Mouse (Mus musculus) G1E (cell line): ENCODE results near the gene Ccar1. TPM values are rescaled to one million over a fixed set of nuclear protein-coding genes. Genes with fewer than 3 reads are reported as not detected.

Source experiments
- ATAC-seq: 2 replicates; pipeline ENCODE4 v1.8.0; 2016; ENCODE audit warnings: mild to moderate bottlenecking; ENCODE audit not compliant: insufficient number of reproducible peaks, poor library complexity, low FRiP score, severe bottlenecking; ENCODE audit errors: extremely low read depth
- DNase-seq: peaks from one replicate; pipeline ENCODE4 v3.0.0; 2012; ENCODE audit warnings: low spot score
- H3K27me3 ChIP-seq: 2 replicates; pipeline ENCODE4 v1.6.1; 2012; ENCODE audit warnings: mild to moderate bottlenecking, low read length, inconsistent platforms; ENCODE audit not compliant: insufficient read depth
- H3K36me3 ChIP-seq: replicated peaks from 2 replicates; pipeline ENCODE3; 2012; ENCODE audit warnings: mild to moderate bottlenecking, inconsistent platforms
- H3K4me1 ChIP-seq: 2 replicates; pipeline ENCODE4 v1.6.1; 2012; ENCODE audit warnings: low read depth, low read length, inconsistent platforms, mixed read lengths; ENCODE audit not compliant: insufficient read depth
- H3K4me3 ChIP-seq: 2 replicates; pipeline ENCODE4 v1.5.1; 2012; ENCODE audit warnings: low read depth, mild to moderate bottlenecking, inconsistent platforms, low read length, moderate library complexity, mixed read lengths
- H3K9me3 ChIP-seq: replicated peaks from 2 replicates; pipeline ENCODE4 v1.6.1; 2012; ENCODE audit warnings: inconsistent platforms
- CTCF ChIP-seq: IDR thresholded peaks from 2 replicates; pipeline ENCODE4 v1.5.1; 2012; ENCODE audit warnings: low read depth, low read length, inconsistent platforms, mixed read lengths
- GATA1 ChIP-seq: IDR thresholded peaks from 2 replicates; pipeline ENCODE4 v1.6.1; 2012; ENCODE audit warnings: borderline replicate concordance, low read length, inconsistent platforms, mixed read lengths
- GATA2 ChIP-seq: IDR thresholded peaks from 2 replicates; pipeline ENCODE4 v1.6.1; 2012; ENCODE audit warnings: low read depth, low read length, inconsistent platforms, borderline replicate concordance
- POLR2AphosphoS5 ChIP-seq: IDR thresholded peaks from 2 replicates; pipeline ENCODE4 v1.6.1; 2012; ENCODE audit warnings: low read depth, low read length, inconsistent platforms; ENCODE audit not compliant: insufficient replicate concordance
- TAL1 ChIP-seq: conservative IDR thresholded peaks from 2 replicates; pipeline ENCODE4 v1.6.1; 2012; ENCODE audit warnings: low read depth, low read length, inconsistent platforms, mixed read lengths
- polyA plus RNA-seq: library from polyadenylated mRNA; stranded (reverse); fragments of >175 nt; gene quantifications from 2 replicates; pipeline ENCODE4 v1.2.3, GENCODE M21; 2012
- total RNA-seq, 2 experiments: library from RNA; stranded (forward) in 1 of 2; stranded (reverse) in 1 of 2; fragments of 200-1000 nt in 1 of 2; fragments of >200 nt in 1 of 2; fragmentation: Nextera tagmentation in 1 of 2; gene quantifications; 2 replicates each; pipeline ENCODE4 v1.2.3; 2014 to 2017

The Ccar1 gene
- total RNA-seq (2014; fragmentation: Nextera tagmentation) (181 and 186 TPM in 2 replicates), total RNA-seq (2017) (61.6 and 75.1 TPM in 2 replicates), polyA plus RNA-seq (5.8 and 8.7 TPM in 2 replicates)

DNA sequence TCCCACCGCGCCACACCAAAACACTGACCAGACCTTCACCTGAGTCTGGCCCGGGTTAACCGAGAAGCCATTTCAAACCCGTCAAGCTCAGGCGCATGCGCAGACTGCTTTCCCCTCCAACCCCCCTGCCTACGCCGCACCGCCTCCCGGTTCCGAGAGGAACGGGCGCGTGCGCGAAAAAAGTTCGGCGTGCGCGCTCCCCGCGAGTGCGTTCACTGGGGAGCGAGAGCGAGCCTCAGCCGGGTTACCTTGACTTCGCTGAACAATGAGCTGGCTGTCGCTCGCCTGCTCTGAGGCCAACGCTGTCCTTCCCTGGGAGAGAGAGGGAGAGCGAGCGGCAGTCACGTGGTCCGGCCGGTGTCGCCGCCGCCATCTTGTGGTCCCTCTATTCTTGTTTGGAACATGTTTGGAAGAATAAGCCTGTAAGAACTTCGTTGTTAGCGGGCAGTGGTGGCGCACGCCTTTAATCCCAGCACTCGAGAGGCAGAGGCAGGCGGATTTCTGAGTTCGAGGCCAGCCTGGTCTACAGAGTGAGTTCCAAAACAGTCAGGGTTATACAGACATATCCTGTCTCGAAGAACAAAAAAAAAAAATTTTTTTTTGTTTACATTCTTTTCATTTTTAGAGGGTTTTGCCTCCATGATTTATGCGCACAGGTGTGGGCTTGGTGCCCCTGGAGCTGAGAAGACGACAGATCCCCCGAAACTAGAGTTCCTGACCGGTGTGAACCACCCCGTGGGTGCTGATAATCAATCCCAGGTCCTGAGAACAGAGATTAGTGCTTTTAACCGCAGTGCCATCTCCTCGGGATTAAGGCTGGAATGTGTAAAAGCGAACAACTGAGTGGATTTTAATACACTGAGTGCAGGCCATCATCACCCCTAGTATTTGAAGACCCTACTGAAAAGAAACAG lies at the start of gene Ccar1:
TSS of gene Ccar1 (minus strand) at position 110 of the 914 bp plus-strand sequence.
- ATAC-seq: peak; percentile 98

DNA sequence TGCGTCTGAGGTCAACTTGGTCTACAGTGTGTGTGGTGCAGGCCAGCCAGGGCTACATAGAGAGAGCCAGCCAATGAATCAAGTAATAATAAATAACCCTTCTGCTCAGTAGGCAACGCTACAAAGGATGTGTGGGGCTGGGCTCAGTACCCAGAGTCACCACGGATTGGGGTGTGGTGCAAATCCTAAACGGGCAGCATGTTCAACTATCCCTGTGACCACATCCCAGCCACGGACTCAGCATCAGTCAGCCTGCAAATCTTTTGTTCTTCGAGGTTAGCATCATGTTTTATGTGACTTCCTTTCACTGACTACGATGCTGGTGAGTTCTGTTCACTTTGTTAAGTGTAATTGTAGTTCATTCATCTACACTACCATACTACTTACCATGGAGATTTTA lies 48.6 kb upstream of the Ccar1 start:
- Histone ChIP-seq H3K4me1 (no peaks in the 10 kb centered on the region), H3K9me3 (no peaks in the 10 kb centered on the region), H3K4me3 (no peak overlapping the region), H3K27me3 (peaks cover 2% of the 10 kb centered on the region; the same call in 1 of the 2 replicates), H3K36me3 (no peaks in the 10 kb centered on the region)
- ATAC-seq: no peak
- DNase-seq: no peak
- TF ChIP-seq POLR2AphosphoS5 (no peak), GATA1 (no peak), CTCF (no peak), TAL1 (no peak), GATA2 (no peak)

More for the DNA sequence above, at the start of gene Ccar1:
- Histone ChIP-seq H3K27me3 (no peaks in the 10 kb centered on the region), H3K4me1 (peaks cover 7% of the 10 kb centered on the region; the same call in 1 of the 2 replicates), H3K36me3 (peaks cover 22% of the 10 kb centered on the region), H3K9me3 (no peaks in the 10 kb centered on the region), H3K4me3 (peak within 1 kb of the TSS; percentile 79)
- peak; percentile 77 for DNase-seq
- TF ChIP-seq POLR2AphosphoS5 (no peak), GATA2 (no peak), GATA1 (no peak), CTCF (no peak), TAL1 (no peak)

DNA sequence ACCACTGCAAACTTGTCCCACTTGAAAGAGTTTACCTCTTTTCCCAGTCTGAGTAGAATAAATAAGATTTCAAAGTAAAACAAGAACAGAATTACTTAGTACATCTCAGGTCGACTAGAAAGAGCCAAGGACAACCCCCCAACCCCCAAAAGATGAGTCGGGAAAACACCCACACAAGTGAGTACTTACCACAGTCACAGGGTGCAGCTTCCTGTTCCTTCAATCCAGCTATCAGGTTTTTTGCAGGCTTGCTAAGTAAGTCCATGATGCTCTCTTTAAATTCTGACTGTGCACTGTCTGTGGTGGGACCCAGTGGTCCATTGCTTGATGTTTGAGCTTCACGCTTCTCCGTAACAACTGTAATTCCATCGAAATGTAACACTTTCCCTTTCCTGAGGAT lies 45.9 kb upstream of the Ccar1 start:
- ATAC-seq: no peak
- Histone ChIP-seq H3K9me3 (no peaks in the 10 kb centered on the region), H3K36me3 (no peaks in the 10 kb centered on the region), H3K4me1 (no peaks in the 10 kb centered on the region), H3K27me3 (peaks cover 2% of the 10 kb centered on the region; the same call in 1 of the 2 replicates), H3K4me3 (no peak overlapping the region)
- no peak for TF ChIP-seq GATA1
- TF ChIP-seq GATA2: no peak
- TF ChIP-seq POLR2AphosphoS5: no peak
- no peak for TF ChIP-seq TAL1
- TF ChIP-seq CTCF: no peak
- DNase-seq: no peak

DNA sequence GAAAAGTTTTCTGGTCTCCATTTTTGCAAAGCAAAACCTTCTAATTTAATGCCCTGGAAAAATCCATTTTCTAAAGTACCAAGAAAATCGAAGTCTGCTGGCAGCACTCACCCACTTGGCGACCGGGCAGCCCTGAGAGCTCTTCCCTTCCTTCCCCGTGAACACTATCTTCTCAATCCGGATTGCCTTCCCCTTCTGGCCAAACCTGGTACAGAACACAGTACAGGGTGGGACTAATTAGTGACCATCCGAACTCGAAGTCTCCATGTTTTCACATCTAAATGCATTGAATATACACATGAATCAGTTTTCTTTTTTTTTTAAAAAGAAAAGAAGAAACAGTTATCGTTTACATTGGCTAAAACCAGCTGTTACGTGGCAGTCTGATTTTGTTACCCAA lies 40.7 kb upstream of the Ccar1 start:
- ATAC-seq (no peak), DNase-seq (no peak)
- Histone ChIP-seq H3K4me1 (no peaks in the 10 kb centered on the region), H3K27me3 (0 out of 2 replicates have a peak, but pooled peaks cover 2% of the 10 kb centered on the region), H3K4me3 (no peak overlapping the region), H3K36me3 (no peaks in the 10 kb centered on the region), H3K9me3 (no peaks in the 10 kb centered on the region)
- no peak for TF ChIP-seq CTCF
- no peak for TF ChIP-seq TAL1
- TF ChIP-seq POLR2AphosphoS5: no peak
- no peak for TF ChIP-seq GATA1
- TF ChIP-seq GATA2: no peak

DNA sequence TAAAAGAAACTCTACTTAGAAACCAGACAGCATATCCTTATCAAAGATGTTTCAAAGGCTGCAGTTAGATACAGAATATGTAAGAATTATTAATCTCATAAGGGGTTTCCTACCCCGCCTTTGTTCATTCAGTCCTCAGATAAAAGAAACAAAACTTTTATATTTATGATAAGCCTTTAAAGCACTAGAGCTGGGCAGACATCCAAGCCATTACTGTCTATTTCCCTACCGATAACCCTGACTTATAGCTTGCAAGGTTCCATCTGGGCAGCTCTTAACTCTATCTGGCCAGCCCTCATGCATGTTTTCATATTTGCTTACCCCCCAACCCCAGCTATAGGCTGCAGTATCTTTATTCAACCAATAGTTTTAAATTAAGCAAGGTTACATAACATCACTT lies 39.5 kb upstream of the Ccar1 start:
- no peak for ATAC-seq
- H3K27me3 ChIP-seq: 0 out of 2 replicates have a peak, but pooled peaks cover 2% of the 10 kb centered on the region
- H3K9me3 ChIP-seq: no peaks in the 10 kb centered on the region
- no peaks in the 10 kb centered on the region for H3K36me3 ChIP-seq
- no peaks in the 10 kb centered on the region for H3K4me1 ChIP-seq
- H3K4me3 ChIP-seq: no peak overlapping the region
- no peak for DNase-seq
- TF ChIP-seq CTCF (no peak), GATA2 (no peak), GATA1 (no peak), TAL1 (no peak), POLR2AphosphoS5 (no peak)

DNA sequence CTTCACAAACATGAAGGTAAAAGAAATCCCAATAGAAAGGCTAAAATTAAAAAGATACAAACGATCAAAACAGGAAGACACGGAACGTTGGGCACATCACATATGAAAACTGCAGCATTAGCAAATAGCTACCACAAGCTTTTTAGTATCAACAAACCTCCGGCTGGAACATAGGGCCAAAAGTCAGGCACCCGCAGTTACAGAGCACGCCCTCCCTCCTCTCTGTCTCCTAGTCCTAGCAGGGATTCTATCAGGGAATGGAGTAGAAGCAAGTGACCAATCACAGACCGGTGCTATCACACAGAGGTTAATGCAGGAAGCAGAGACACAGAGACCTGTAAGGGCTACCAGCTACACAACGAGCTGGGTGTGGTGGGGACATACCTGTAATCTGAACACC lies 32.4 kb upstream of the Ccar1 start:
- DNase-seq: no peak
- no peaks in the 10 kb centered on the region for H3K4me1 ChIP-seq
- TF ChIP-seq TAL1 (no peak), POLR2AphosphoS5 (no peak), CTCF (no peak), GATA1 (no peak), GATA2 (no peak)
- ATAC-seq: no peak
- H3K4me3 ChIP-seq: no peak overlapping the region
- H3K27me3 ChIP-seq: 0 out of 2 replicates have a peak, but pooled peaks cover 2% of the 10 kb centered on the region
- H3K36me3 ChIP-seq: no peaks in the 10 kb centered on the region
- H3K9me3 ChIP-seq: no peaks in the 10 kb centered on the region
